Mouse (Mus musculus) liver, adult 2 months (tissue): Measurements from ENCODE around the gene Aqp1. TPM values are rescaled to one million over a fixed set of nuclear protein-coding genes. Genes with fewer than 3 reads are reported as not detected.

Experiments
- DNase-seq: peaks from one replicate; pipeline ENCODE4 v3.0.0-alpha.2; 2011; ENCODE audit warnings: low read depth, low spot score; ENCODE audit errors: extremely low read depth
- H3K27ac ChIP-seq: fragments of 200-500 bp; replicated peaks from 2 replicates; pipeline ENCODE4 v1.5.1; 2012; ENCODE audit warnings: low read depth, mild to moderate bottlenecking, control low read depth, inconsistent platforms, low read length; ENCODE audit not compliant: insufficient read depth
- H3K27me3 ChIP-seq: fragments of 200-500 bp; 2 replicates; pipeline ENCODE4 v1.6.1; 2012; ENCODE audit warnings: mild to moderate bottlenecking, moderate library complexity, low read length, inconsistent platforms; ENCODE audit not compliant: control insufficient read depth, insufficient read depth
- H3K36me3 ChIP-seq: fragments of 200-500 bp; 2 replicates; pipeline ENCODE4 v1.6.1; 2012; ENCODE audit warnings: low read length, inconsistent platforms; ENCODE audit not compliant: control insufficient read depth, insufficient read depth
- H3K4me1 ChIP-seq: fragments of 200-500 bp; 2 replicates; pipeline ENCODE4 v1.6.1; 2011; ENCODE audit warnings: low read length; ENCODE audit not compliant: control insufficient read depth, insufficient read depth
- H3K4me3 ChIP-seq: fragments of 200-500 bp; 2 replicates; pipeline ENCODE4 v1.5.1; 2011; ENCODE audit warnings: low read depth, mild to moderate bottlenecking, control low read depth, low read length, moderate library complexity; ENCODE audit not compliant: insufficient read depth
- H3K79me2 ChIP-seq: fragments of 200-500 bp; 2 replicates; pipeline ENCODE4 v1.6.1; 2012; ENCODE audit warnings: inconsistent platforms, mild to moderate bottlenecking, low read length, moderate library complexity; ENCODE audit not compliant: control insufficient read depth, insufficient read depth
- H3K9ac ChIP-seq: fragments of 200-500 bp; 2 replicates; pipeline ENCODE4 v1.6.1; 2012; ENCODE audit warnings: low read depth, mild to moderate bottlenecking, control low read depth, inconsistent platforms, low read length
- CTCF ChIP-seq: fragments of 200-500 bp; IDR thresholded peaks from 2 replicates; pipeline ENCODE4 v1.5.1; 2011; ENCODE audit warnings: low read depth, low read length, control low read depth
- POLR2A ChIP-seq: fragments of 200-500 bp; IDR thresholded peaks from 2 replicates; pipeline ENCODE4 v1.6.1; 2011; ENCODE audit warnings: low read length, control low read depth; ENCODE audit not compliant: insufficient read depth; ENCODE audit errors: extremely low read depth
- WGBS: fragments of 180-500 bp; shearing (Covaris S2); methylation state at CpG from one replicate; pipeline ENCODE4 v1.1.7; 2018; 5-methylcytosine and 5-hydroxymethylcytosine counted together
- polyA plus RNA-seq: library from polyadenylated mRNA; depleted of rRNA; stranded (reverse); fragments of >200 nt; gene quantifications from 2 replicates; pipeline ENCODE4 v1.2.3, GENCODE M21; 2012
- total RNA-seq: library from RNA; depleted of rRNA; stranded (reverse); fragments of >200 nt; gene quantifications from 2 replicates; pipeline ENCODE4 v1.2.3, GENCODE M21; 2014

Aqp1 gene
- total and polyA plus RNA-seq, 2 experiments, result 88.6 to 91.4 TPM

DNA sequence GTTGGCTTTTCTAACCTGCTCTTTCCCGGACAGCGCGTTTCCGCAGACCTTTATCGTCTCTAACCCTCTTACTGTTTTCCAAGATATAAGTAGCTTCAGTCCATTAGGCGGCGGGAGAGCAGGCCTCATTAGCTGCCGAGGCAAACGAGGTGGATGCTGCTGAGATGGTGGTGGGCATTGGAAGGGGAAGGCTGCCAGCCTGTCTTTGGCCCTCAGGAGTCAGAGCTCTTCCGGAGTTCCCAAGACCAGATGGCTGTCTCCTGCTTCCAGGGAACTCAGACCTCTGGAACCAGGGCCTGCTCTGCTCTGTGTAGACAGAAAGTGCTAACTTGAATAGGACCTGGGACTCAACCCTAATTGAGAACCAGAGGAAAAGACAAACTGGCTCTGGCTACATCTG is 7.2 kb downstream of the Aqp1 start:
- WGBS, result 79% methylated on average over 10 of the region's 10 CpGs
- Histone ChIP-seq H3K4me1 (peaks cover 2% of the 10 kb centered on the region; the same call in 1 of the 2 replicates), H3K4me3 (0 out of 2 replicates have a peak overlapping the region, but pooled peaks have one; percentile 12), H3K27me3 (no peaks in the 10 kb centered on the region), H3K36me3 (no peaks in the 10 kb centered on the region), H3K9ac (no peak overlapping the region), H3K79me2 (no peaks in the 10 kb centered on the region), H3K27ac (no peak overlapping the region; the same call in 1 of the 2 replicates)
- no peak for DNase-seq
- TF ChIP-seq POLR2A (no peak), CTCF (no peak)

GRCm38 (mm10) chr6:55344291-55345016 is 8.2 kb downstream of the Aqp1 start:
- peaks cover 2% of the 10 kb centered on the region; the same call in 1 of the 2 replicates for H3K4me1 ChIP-seq
- no peaks in the 10 kb centered on the region for H3K27me3 ChIP-seq
- TF ChIP-seq POLR2A (no peak), CTCF (no peak)
- H3K4me3 ChIP-seq, result no peak overlapping the region
- no peak overlapping the region for H3K9ac ChIP-seq
- no peak overlapping the region for H3K27ac ChIP-seq
- 87% methylated on average over 9 of the region's 9 CpGs for WGBS
- no peaks in the 10 kb centered on the region for H3K79me2 ChIP-seq
- H3K36me3 ChIP-seq, result no peaks in the 10 kb centered on the region
- no peak for DNase-seq

GRCm38 (mm10) chr6:55345264-55345663 is 9.0 kb downstream of the Aqp1 start:
- H3K4me1 ChIP-seq, result peaks cover 2% of the 10 kb centered on the region; the same call in 1 of the 2 replicates
- no peaks in the 10 kb centered on the region for H3K36me3 ChIP-seq
- no peaks in the 10 kb centered on the region for H3K79me2 ChIP-seq
- 92% methylated on average over 10 of the region's 10 CpGs for WGBS
- no peak overlapping the region for H3K9ac ChIP-seq
- no peak for DNase-seq
- no peaks in the 10 kb centered on the region for H3K27me3 ChIP-seq
- no peak for TF ChIP-seq CTCF
- no peak for TF ChIP-seq POLR2A
- H3K27ac ChIP-seq, result no peak overlapping the region
- H3K4me3 ChIP-seq, result no peak overlapping the region

DNA sequence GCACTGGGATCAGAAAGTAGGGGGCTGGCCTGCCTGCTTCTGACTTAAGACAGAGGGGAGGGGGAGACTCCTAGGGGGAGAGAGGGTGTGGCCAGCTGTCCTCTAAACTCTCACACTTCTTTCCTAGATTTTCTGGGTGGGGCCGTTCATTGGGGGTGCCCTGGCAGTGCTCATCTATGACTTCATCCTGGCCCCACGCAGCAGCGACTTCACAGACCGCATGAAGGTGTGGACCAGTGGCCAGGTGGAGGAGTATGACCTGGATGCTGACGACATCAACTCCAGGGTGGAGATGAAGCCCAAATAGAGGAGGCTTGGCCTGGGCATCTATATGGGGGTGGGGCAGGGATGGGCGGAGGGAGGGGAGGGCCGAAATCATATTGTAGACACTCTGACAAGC is 10.3 kb downstream of the Aqp1 start:
- Histone ChIP-seq H3K27me3 (no peaks in the 10 kb centered on the region), H3K9ac (no peak overlapping the region), H3K27ac (no peak overlapping the region), H3K36me3 (no peaks in the 10 kb centered on the region), H3K79me2 (no peaks in the 10 kb centered on the region), H3K4me3 (no peak overlapping the region), H3K4me1 (peaks cover 2% of the 10 kb centered on the region; the same call in 1 of the 2 replicates)
- TF ChIP-seq CTCF (no peak), POLR2A (no peak)
- no peak for DNase-seq
- 89% methylated on average over 7 of the region's 7 CpGs for WGBS

GRCm38 (mm10) chr6:55347711-55348571 is 11.7 kb downstream of the Aqp1 start:
- TF ChIP-seq CTCF (no peak), POLR2A (no peak)
- H3K4me1 ChIP-seq, result no peaks in the 10 kb centered on the region
- peak; percentile 13 for DNase-seq
- H3K36me3 ChIP-seq, result no peaks in the 10 kb centered on the region
- 86% methylated on average over 5 of the region's 5 CpGs for whole genome bisulfite sequencing
- H3K79me2 ChIP-seq, result no peaks in the 10 kb centered on the region
- H3K27ac ChIP-seq, result no peak overlapping the region
- no peaks in the 10 kb centered on the region for H3K27me3 ChIP-seq
- H3K9ac ChIP-seq, result no peak overlapping the region
- H3K4me3 ChIP-seq, result no peak overlapping the region
